Mouse (Mus musculus) adrenal gland (tissue): ENCODE results near the gene Atp8b5.

Experiments used
- intact Hi-C: fragments of 180-260 bp; cut with DNase I; formaldehyde crosslinking; loops from one replicate; pipeline ENCODE4 v1.15.1; 2025

The Atp8b5 gene

GRCm38 (mm10) chr4:43406162-43406971 is 139.4 kb downstream of the Atp8b5 start:
- intact Hi-C loops, result no loop called here

GRCm38 (mm10) chr4:43407071-43407920 is 140.3 kb downstream of the Atp8b5 start:
- intact Hi-C loops, result no loop called here

GRCm38 (mm10) chr4:43414761-43415160 is 147.8 kb downstream of the Atp8b5 start:
- intact Hi-C loops, result no loop called here

GRCm38 (mm10) chr4:43415221-43416070 is 148.5 kb downstream of the Atp8b5 start:
- intact Hi-C loops, result no loop called here

GRCm38 (mm10) chr4:43416071-43416490 is 149.1 kb downstream of the Atp8b5 start:
- intact Hi-C loops, result no loop called here

- intact Hi-C loops, result no loop called here
Measured at GRCm38 (mm10) chr4:43417269-43418062, 150.5 kb downstream of the Atp8b5 start.

- intact Hi-C loops, result no loop called here
Measured at GRCm38 (mm10) chr4:43418450-43418849, 151.5 kb downstream of the Atp8b5 start.

- intact Hi-C loops, result loop anchor here (1.0 kb wide), 1 partner anchor 151 kb away; no protein-coding TSS in a partner anchor
Measured at GRCm38 (mm10) chr4:43418973-43419656, 152.2 kb downstream of the Atp8b5 start.

- intact Hi-C loops, result loop anchor here (1.0 to 2.0 kb wide), 2 partner anchors 39 to 152 kb away; partner anchors contain the start of gene Rusc2
Measured at GRCm38 (mm10) chr4:43419801-43420281, 152.9 kb downstream of the Atp8b5 start.

- intact Hi-C loops, result loop anchor here (2.0 kb wide), 1 partner anchor 40 kb away; the partner anchor contains the start of gene Rusc2
Measured at GRCm38 (mm10) chr4:43420305-43420704, 153.3 kb downstream of the Atp8b5 start.

- intact Hi-C loops, result loop anchor here (2.0 kb wide), 1 partner anchor 41 kb away; the partner anchor contains the start of gene Rusc2
Measured at GRCm38 (mm10) chr4:43421632-43422240, 154.8 kb downstream of the Atp8b5 start.
